Mouse (Mus musculus): ENCODE measurements at regions not wholly inside any gene's neighbourhood (a gene's known extent, or its start where the extent isn't known, plus 50 kb on each side); places are given as distances from the start of the nearest gene placed in this dataset.
"Not testable (repeated sequence)": the region's sequence is repeated elsewhere in the genome, so short reads cannot be mapped to it uniquely, and the experiment has no call there.

DNA sequence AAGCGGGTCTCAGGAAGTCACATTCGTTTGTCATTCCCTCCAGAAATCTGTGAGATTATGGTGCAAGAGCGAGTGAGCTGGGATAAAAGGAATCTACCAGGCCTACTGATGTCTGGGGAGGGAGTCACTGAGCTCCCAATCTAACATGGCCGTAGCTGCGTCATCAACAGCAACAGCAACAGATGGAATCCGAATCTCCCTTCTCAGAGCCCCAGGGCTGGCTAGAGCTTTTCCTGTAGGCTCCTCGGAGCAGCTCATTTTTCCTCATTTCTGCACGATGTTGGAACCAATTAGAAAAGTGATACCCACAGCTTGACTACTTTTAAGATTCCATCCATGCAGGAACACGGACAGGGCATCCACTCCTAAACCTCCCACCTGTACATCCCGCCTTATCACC lies 243.7 kb upstream of the Pbx1 start:
- DNase-seq: no peak

DNA sequence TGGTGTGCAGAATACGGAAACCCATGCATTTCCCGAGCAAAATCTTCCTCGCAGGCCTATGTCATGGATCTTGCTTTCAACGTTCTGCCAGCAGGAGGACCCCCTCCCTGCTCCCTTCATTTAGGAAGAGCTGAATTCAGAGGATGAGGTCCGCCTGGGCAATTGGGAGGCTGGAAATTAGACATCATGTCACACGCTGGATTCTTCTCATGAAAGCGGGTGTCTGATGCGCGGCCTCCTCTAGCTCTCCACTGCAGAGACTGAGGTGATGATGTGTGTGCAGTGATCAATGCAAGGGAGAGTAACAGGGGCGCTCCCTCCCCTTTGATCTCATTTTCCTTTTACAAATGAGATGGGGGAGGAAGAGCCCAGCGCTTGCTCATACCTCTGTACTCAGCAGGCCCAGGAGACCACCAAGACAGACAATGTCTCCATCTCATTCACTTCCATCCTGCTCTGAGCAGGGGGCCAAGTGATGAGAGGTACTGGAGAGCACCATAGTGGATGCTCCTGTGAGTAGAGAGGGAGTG lies 230.8 kb upstream of the Pbx1 start:
- no peak for DNase-seq

DNA sequence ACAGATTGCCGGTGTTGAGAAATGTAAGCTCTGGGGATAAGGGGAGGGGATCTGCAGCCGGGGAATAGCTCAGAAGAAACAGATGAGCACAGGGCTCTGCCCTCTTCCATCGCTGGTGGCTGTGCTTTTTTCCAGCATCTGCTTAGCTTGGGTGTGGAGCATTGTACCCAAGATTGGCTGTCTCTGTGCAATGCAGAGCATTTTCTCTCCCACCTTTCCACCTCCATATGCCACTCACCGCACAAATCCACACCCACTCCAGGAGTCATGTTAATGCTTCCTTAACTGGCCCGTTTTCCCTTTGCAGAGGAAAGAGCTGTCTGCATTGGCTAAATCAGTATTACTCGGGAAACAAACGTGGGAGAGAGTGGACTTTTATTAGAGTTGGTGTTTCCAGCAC lies 228.9 kb upstream of the Pbx1 start:
- no peak for DNase-seq

DNA sequence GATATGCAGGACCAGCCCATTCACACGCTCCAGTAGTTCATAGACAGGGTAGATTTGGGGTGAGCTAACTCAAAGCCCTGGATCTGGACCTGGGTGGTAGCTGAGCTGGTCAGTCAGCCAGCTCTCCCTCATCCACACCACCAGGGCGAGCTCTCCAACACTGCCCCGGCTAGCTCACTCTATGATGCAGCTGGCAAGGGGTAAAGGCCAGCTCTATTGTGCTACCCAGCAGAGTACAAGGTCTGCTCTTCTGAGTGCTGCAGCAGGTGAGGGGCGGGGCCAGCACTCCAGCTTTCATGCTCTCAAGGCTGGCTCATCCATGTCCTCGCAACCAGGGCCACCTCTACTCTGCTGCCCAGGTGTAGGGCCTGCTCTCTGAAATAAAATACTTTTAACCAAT lies 227.5 kb upstream of the Pbx1 start:
- no peak for DNase-seq

DNA sequence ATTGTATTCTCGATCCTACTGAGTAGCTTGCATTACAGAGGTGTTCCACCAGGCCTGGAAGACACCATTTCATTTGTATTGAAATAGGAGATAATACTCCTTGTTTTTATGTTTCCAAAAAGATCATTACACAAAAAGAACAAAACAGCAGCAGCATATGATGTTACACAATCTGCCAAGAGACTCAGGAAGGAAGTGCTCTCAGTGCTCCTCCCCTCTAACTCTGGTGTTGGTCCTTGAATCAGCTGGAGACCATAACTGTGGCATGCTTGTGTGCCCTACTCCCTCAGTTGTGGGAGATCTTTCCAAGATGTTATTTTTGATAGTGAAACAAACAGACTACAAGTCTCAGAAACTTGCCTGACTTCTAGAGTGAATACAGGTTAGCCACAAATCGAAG lies 200.8 kb upstream of the Pbx1 start:
- no peak for DNase-seq

DNA sequence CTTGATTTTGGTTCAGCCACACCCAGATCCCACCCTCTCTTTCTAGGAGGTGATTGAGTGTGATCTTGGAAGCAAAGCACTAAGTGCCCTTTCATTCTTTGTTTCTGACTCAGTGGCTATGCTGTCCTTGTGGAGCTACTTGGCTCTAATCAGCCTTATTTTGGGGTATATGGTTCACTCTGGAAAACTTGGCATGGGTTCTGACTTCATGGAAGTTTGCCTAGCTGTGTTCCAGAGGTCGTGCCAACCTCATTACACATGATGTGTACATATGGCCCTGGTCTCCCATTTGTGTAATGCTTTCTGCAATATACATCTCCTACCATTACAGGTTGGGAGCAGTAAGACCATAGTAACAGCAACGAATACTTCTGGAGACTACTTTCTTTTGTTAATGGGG lies 199.9 kb upstream of the Pbx1 start:
- DNase-seq: no peak

DNA sequence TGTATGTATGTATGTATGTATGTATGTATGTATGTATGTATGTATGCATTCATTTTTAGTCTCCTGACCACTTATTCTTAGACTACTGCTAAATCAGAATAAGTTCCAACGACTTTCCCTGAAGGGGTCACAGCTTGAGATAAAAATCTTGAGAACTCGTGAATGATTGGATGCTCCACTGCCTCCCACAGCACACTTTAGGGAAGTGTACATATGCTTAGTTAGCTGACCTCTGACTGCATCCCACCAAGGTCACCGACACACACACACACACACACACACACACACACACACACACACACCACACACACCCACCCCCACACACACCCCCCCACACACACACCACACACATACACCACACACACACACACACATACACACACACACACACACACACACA lies 169.9 kb upstream of the Pbx1 start:
- not testable (repeated sequence) for DNase-seq

DNA sequence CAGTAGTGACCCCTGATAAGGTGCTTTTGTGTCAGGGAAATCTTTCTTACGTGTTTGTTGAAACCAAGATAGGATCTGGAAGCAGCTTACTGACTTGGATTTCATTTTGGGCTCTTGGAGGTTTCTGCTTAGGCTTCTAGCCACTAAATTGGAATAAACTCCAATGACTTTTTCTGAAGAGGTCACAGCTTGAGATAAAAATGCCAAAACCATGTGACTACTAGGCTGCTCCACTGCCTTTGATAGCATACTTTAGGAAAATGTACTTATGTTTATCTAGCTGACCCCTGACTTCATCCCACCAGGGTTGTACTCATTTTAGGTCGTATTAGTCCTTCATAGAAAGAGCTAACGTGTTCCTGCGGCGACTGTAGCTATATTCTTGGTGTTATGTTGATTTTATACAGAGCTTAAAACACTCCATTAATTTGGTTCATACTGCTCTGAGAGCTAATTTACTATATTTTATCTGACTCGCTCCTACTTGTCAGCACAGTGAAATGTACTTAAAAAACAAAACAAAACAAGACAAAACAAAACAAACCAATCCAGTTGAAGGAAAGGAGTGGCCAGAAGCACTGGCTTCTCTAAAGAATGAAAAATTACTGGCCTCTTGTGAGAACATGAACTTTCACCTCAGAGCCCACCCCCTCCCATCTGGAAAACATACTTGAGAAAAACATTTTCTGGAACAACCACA lies 168.5 kb upstream of the Pbx1 start:
- DNase-seq: no peak

DNA sequence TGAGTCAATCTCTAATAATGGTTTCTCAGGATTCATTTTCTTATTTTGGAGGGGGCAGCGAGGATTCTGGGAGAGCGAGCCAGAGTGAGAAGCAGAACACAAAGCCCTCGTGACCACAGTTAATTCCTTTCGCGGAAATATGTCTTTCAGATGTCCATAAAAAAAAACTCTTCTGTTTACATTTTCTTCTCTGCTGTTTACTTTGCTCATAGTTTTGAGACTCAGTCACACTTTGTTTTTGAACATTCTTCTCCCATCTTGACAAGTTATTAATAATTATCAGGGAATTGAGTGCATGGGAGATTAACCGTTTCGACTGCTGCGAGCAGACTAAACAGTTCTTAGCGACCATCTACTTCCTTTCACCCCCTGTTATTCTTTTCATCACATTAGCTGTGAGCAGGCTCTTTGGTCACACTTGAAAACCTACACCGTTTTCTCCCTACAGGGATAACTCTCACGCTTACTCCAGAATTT lies 166.2 kb upstream of the Pbx1 start:
- peak; percentile 24 for DNase-seq

DNA sequence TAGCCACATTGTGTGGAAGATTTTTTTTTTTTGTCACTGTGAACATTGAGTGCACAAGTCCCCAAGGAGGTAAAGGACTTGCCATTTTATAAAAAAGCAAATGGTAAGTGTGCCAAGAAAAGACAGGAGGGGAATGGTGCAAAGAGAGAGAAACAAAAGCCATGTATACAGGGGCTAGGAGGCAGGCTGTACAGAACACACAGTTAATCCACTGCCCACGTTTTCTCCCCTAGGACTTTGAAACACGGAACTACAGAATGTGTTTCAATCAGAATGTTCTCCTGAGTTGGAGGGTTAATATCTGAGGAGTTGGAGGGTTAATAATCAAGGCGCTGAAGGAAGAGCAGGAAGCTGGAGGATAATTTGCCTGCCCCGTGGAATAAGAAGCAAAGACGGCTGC lies 165.4 kb upstream of the Pbx1 start:
- DNase-seq: no peak

DNA sequence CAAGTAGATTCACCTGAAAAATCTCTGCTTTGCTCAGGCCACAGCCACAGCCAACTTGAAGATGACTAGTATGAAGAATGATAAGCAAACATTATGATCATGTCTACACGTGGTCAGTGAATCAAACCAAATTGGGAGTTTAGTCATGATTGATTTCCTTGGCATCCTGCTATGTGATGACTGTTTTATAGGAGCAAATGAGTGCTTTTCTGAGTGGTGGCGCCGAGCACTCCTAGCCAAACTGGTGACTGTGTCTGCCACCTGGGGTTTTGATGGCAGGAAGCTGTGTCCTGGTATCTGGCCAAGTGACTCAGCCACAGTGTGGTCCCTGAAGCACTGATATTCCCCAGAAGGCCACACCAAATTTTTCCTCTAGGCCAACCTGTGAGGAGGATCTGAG lies 152.1 kb upstream of the Pbx1 start:
- no peak for DNase-seq

DNA sequence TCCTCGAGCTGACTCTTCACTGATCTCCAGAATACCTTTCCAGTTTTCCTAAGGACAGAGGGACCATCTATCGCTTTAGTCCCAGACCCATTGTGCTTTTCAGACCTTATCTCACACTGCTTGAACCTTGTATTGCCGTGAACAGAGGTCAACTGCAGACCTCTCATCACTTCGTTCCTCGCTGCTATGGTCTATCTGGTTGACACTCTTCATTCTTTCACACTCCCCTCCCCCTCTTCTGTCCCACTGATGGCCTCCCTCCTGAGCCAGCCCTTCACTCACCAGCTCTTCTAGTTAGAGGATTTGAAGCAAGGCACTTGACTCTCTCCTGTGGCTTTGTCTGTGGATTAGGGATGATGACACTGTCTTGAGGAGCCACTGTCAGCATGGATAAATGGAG lies 150.4 kb upstream of the Pbx1 start:
- DNase-seq: no peak

DNA sequence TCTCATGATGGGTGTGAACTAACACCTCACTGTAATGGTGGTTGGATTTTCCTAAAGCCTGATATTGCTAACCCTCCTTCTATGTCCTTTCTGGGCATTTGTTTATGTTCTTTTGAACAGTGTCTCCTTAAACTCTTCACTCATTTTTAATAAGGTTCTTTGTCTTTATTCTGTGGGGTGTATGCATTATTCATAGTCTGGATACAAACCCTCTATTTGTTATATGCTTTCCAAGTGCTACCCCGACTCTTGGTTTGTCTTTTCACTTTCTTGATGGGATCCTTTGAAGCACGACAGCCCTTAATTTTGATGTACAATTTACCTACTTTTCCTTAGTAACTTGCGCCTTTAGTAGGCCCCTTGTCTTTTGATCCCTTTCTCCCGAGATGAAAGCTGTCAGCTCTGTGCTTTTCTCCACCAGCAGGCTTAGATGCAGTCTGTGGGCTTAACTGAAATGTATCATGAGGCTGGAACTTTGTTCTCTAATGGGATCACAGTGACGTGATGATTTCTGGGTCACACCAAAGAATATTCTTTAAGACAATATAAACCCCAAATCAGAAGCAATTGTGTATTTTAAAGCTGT lies 138.0 kb upstream of the Pbx1 start:
- DNase-seq: no peak

DNA sequence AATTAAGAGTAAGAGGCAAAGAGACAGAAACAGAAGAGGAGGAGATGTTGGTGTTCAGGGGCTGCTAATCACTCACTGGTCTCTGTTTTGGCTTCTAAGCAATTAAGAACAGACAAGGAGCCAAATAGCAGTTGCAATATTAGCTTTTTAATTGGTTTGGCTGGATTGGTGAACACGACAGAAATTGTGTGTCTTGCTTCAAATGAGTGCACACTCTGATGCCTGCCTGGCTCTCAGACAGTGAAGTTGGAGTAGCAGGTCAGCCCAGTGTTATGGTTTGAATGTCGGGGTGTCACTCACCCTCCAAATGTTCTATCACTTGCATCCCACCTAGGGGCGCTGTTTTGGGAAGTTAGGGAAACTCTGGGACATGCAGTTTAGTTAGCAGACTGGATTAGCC lies 120.3 kb upstream of the Pbx1 start:
- no peak for DNase-seq

DNA sequence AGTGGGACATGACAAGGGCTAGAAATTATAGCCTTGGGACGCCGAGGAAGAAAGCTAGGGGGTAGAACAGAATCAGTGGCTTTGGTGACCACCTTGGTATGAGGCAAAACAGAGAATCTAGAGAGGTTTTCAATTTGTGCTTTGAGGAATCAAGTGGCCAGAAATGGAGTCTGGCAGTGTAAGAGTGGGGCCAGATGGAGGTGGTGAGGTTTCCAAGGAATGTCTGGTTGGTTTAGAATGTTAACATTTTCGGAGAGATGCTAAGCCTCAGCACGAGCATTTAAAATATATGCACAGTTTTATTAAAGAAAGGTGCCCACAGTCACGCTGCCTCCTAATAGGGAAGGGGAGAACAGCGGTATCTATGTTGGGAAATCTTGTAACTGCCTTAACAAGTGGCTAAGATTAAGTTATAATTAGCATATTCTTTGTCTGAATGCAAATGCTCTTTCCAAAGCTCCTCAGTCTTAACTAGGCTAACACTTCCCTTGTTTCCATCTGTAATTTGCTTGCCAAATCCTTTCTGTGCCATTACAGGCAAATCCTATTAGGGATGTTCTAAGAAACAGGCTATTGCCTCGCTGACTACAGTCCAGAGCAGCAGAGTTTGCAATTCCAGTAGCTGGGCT lies 117.9 kb upstream of the Pbx1 start:
- DNase-seq: no peak

DNA sequence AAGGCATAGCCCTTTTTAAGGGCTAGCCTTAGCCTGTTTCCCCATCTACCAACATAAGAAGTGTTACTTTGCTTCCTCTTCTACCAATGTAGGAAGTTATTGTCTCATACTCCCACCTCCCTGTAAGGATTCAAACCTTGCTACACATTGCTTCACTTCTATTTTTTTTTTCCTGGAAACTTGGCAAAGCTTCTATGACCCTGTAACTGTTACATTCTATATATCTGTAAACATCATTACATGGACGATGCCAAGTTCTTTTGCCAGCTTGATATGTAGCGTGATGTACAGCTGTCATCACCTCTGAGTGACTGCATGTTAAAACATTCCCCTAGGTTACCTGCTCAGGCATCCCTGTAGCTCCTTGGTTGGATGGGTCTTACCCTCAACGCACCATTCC lies 114.1 kb upstream of the Pbx1 start:
- no peak for DNase-seq

DNA sequence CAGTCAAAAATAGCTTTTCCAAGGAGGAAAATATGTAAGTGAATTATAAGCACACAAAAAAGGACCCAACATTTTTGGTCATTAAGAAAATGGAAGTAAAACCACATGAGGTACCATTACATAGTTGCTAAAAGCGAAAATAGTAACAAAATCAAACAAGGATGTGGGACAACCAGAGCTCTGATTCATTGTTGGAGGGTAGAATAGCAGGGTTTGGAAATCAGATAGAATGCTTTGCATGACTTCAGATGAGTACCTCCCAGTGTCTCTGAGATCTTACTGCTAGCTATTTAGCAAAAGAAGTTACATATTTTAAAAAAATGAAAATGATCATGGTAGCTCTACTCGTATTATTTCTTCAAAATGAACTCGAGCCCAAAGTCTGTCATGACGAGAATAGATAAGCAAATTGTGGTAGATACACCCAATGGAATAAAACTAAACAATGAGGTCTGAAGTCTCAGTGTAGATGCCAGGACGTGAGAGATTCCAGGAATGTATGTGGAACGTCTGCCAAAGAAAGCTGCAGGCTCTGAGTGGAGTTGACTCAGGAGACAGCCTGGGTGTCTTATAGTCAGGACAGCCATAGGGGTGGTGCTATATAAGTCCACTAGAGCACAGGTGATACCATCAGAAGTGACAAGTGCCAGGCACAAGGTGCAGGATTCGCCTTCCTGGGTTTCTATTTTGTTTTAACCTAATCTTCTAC lies 113.2 kb upstream of the Pbx1 start:
- DNase-seq: no peak

DNA sequence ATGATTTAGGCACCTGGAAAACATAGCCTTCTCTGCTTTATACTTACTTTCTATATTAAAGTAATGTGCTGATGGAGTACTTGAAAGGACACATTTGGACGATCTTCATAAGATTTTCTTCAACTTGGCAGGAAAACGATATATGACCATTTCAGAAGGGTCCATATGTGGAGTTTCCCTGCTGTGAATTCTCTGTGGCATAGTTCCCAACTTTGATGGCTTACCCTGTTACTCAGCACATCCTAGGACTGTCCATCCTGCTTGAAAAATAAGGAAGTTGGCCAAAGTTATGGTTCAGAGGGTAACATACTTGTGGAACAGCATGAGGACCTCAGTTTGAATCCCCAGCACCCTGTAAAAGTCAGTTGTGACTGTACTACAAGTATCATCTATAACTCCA lies 109.2 kb upstream of the Pbx1 start:
- DNase-seq: no peak

DNA sequence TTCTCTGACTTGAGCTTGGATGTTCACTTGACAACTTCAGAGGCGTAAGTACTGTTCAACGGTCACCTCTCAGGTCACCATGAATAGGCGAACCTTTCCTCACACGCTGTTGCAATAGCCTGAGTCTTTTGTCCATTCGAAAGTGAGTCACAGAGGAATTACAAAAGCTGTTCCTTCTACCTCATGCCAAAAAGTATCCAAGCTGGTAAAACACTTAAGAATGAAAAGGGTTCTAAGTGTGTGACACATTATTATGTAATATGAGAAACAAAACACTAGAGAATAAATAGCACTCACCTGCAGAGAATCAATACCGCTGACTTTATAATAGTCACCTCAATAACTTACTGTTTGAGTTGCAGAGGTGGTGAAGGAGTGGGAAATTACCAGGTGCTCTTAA lies 86.0 kb upstream of the Pbx1 start:
- DNase-seq: no peak

DNA sequence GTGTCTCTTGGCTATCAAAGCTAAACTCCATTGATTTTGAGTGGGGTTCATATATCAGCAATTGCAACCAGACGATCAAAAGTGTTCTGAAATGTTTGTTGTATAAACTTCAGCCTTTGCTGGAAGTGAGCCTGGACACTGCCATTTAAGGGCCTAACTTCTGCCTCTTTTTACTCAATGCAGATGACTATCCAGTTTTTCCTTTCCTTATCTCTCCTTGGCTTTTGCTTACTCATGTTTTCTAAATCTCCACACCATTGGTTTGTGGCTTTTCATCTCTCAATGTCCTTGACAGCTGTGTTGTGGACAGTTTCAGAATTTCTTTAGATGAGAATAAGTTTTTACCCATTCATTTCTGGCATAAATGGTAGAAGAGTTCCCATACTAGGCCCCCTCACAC lies 74.3 kb upstream of the Pbx1 start:
- DNase-seq: no peak

DNA sequence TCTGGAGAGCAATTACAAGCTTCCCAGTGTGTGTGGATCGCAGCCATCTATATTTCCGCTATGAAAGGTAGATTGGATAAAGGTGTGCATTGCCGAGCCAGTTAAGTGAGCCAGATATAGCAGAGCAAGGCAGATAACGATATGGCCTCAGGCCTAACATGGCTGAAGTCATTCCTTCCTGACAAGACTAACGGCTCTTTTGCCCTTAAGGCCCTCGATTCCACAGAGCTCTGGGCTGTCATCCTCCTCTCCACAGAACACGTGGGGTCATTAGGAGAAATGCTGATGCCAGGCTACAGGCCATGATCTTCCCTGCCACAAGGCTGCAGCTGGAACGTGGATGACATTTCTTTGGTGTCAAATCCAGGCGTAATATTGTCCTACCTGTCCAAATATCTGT lies 72.7 kb upstream of the Pbx1 start:
- DNase-seq: no peak

DNA sequence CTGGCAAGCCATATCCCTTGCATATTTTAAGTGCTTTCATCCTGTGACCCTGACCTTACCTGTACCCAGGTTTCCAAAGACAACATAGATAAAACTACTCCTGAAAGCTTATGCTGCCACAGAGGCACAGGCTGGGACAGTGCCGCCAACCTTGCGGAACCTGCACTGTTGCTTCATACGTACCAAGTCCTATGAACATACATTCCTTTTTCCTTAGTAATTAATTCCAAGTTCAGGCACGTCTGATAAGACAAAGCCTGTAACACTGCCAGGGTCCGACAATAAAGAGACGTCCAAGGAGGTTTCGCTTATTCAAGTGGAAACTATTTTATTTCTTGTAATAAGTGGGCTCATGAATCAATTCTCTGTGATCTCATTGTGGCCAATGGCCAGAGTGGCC lies 70.2 kb upstream of the Pbx1 start:
- DNase-seq: peak; percentile 34

DNA sequence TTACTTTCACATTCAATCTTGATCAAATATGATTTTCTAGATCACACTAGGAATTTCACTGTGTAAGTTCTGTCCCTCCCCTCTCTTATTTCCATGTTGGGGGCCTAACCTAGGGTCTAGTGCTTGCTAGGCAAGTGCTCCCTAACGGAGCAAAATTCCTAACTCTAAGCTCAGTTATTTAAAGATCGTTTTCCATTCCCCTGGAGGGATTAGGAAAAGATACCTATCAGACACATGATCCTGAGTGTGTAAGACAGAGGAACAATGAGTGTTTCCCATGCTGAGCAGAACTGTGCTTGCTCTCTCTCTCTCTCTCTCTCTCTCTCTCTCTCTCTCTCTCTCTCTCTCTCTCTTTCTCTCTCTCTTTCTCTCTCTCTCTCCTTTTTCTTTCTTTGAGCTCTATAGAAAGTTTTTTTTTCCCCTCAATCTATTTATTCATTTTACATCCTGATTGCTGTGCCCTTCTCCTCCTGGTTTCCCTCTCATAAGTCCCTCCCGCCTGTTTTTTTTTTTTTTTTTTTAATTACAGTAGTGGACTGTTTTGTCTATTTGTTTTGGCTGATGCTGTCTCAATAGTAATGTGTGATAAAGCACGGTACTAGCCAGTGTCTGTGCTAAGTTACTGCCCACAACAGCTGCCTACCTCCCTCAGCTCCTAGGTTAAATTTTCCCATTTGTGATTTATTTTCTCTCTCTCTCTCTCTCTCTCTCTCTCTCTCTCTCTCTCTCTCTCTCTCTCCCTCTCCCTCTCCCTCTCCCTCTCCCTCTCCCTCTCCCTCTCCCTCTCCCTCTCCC lies 69.5 kb upstream of the Pbx1 start:
- no peak for DNase-seq
